ENCODE assay signal across 20 mouse cellular contexts in the genomic region with DNA sequence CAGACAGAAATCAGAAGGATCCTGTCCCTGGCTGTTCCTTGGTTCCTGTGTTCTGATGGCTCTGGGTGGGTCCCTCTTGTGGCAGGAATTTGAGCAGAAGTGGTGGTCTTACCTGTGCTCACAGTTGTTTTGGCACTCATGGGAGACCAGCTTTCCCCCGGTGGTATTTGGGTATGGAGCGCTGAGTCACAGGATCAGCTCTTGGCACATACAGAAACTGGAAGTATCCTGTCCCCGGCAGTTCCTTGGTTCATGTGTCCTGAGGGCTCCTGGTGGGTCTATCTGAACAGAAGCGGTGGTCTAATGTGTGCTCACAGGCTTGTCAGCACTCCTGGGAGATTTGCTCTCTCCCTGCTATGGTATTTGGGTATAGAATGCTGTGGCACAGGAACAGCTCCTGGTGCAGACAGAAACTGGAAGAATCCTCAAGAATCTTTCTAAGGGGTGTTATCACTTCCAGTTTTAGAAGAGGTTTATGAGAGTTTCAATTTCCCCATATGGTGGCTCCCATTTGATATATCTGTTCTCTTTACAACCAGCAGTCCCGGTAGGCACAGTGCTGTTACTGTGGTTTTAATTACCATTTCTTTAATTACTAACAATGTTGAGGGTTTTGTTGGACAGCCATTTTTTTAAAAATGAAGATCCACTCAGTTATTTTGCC.
DNase-seq lines count a peak whose midpoint lies in the region; ATAC-seq and TF ChIP-seq lines count a peak whose summit lies in the region.
"Had no signal": no experiment of that assay in that cellular context is flagged by ENCODE, and none has a peak within 500 bp of the region (broad histone marks: within the 10 kb centered on the region; RNA-seq: fewer than 3 reads in every experiment).

No protein-coding gene starts in this region.

- peak; percentile 20; the same call in 1 of the 2 replicates for TF ChIP-seq CTCF in heart, postnatal 0 days (IDR thresholded peaks at IDR 0.05; ENCODE audit: low read depth)
- no peak for TF ChIP-seq CTCF in spleen, adult 2 months (IDR thresholded peaks at IDR 0.05; ENCODE audit: extremely low read depth, insufficient read depth, insufficient read length, insufficient replicate concordance)

- no peak overlapping the region for H3K9ac ChIP-seq in heart, postnatal 0 days (replicated peaks; ENCODE audit: low read depth, low read length)
- H3K9ac ChIP-seq in heart, embryonic 12.5 days = no peak overlapping the region
- H3K9ac ChIP-seq in limb, embryonic 11.5 days (ENCODE audit: low read length) = no peak overlapping the region
- no peak overlapping the region for H3K9ac ChIP-seq in kidney, embryonic 15.5 days
- H3K9ac ChIP-seq: forebrain, embryonic 12.5 days; hindbrain, embryonic 13.5 days; limb, embryonic 15.5 days had no signal

- no peaks in the 10 kb centered on the region for H3K27me3 ChIP-seq in heart, postnatal 0 days (ENCODE audit: control insufficient read depth, insufficient read depth, low read length)
- no peaks in the 10 kb centered on the region for H3K27me3 ChIP-seq in heart, embryonic 12.5 days (replicated peaks)
- H3K27me3 ChIP-seq in spleen, adult 2 months (ENCODE audit: control insufficient read depth, insufficient read depth, low read length) = no peaks in the 10 kb centered on the region
- H3K27me3 ChIP-seq in limb, embryonic 11.5 days (ENCODE audit: control insufficient read depth, insufficient read depth, low read length) = no peaks in the 10 kb centered on the region
- no peaks in the 10 kb centered on the region for H3K27me3 ChIP-seq in embryonic facial prominence, embryonic 10.5 days (replicated peaks; ENCODE audit: low read depth, poor library complexity, severe bottlenecking)
- H3K27me3 ChIP-seq in kidney, embryonic 15.5 days = no peaks in the 10 kb centered on the region
- H3K27me3 ChIP-seq: forebrain, embryonic 12.5 days; hindbrain, embryonic 13.5 days; limb, embryonic 15.5 days had no signal

- no peaks in the 10 kb centered on the region for H3K9me3 ChIP-seq in heart, postnatal 0 days (replicated peaks; ENCODE audit: control insufficient read depth, low read length)
- H3K9me3 ChIP-seq in heart, embryonic 12.5 days (replicated peaks) = no peaks in the 10 kb centered on the region
- no peaks in the 10 kb centered on the region for H3K9me3 ChIP-seq in limb, embryonic 11.5 days (ENCODE audit: control insufficient read depth, low read length)
- no peaks in the 10 kb centered on the region for H3K9me3 ChIP-seq in embryonic facial prominence, embryonic 10.5 days
- H3K9me3 ChIP-seq in kidney, embryonic 15.5 days (replicated peaks) = no peaks in the 10 kb centered on the region
- H3K9me3 ChIP-seq: forebrain, embryonic 12.5 days; hindbrain, embryonic 13.5 days; limb, embryonic 15.5 days had no signal

- no peak for DNase-seq in heart, postnatal 0 days (ENCODE audit: low spot score)
- no peak for DNase-seq in spleen, adult 2 months (ENCODE audit: low read depth in 1 of 2, low spot score in 2 of 2)
- DNase-seq in spleen, adult 12 weeks (ENCODE audit: low spot score) = no peak
- DNase-seq in limb, embryonic 11.5 days (ENCODE audit: low spot score) = peak; percentile 17
- no peak for DNase-seq in adipocyte (ENCODE audit: low spot score)
- DNase-seq in embryonic facial prominence, embryonic 10.5 days (ENCODE audit: low spot score) = no peak
- DNase-seq: adrenal gland, postnatal 10 days; cerebellum, adult 11 months; cerebellum, postnatal 36 days; gastrocnemius, postnatal 25 days; lung, adult 2 months; right cerebral cortex, postnatal 25 days had no signal

- no peak for TF ChIP-seq POLR2A in spleen, adult 2 months (IDR thresholded peaks at IDR 0.05; ENCODE audit: low read depth, low read length)

- no peak for TF ChIP-seq EP300 in heart, postnatal 0 days (IDR thresholded peaks at IDR 0.05; ENCODE audit: low read depth)

- ATAC-seq in heart, postnatal 0 days (ENCODE audit: insufficient read depth, low read depth) = no peak
- ATAC-seq in heart, embryonic 12.5 days (ENCODE audit: insufficient number of reproducible peaks, low FRiP score) = no peak
- ATAC-seq in limb, embryonic 11.5 days (ENCODE audit: insufficient number of reproducible peaks, low FRiP score, low TSS enrichment, low read depth) = no peak
- ATAC-seq in kidney, embryonic 15.5 days (replicated peaks; ENCODE audit: low FRiP score) = no peak
- ATAC-seq: inflammation-experienced regulatory T-cells, adult 6 months; midbrain, embryonic 16.5 days had no signal

- WGBS in heart, postnatal 0 days = 86% methylated on average over 5 of the region's 5 CpGs
- 83% methylated on average over 5 of the region's 5 CpGs for WGBS in heart, embryonic 12.5 days
- 68% methylated on average over 5 of the region's 5 CpGs for WGBS in spleen, adult 2 months
- 84% methylated on average over 5 of the region's 5 CpGs for WGBS in limb, embryonic 11.5 days
- 87% methylated on average over 5 of the region's 5 CpGs for WGBS in embryonic facial prominence, embryonic 10.5 days
- 88% methylated on average over 5 of the region's 5 CpGs for WGBS in kidney, embryonic 15.5 days

- no peaks in the 10 kb centered on the region for H3K36me3 ChIP-seq in heart, postnatal 0 days (replicated peaks; ENCODE audit: control insufficient read depth, insufficient read depth, low read length)
- H3K36me3 ChIP-seq in heart, embryonic 12.5 days = no peaks in the 10 kb centered on the region; the same call in 1 of the 2 replicates
- no peaks in the 10 kb centered on the region for H3K36me3 ChIP-seq in spleen, adult 2 months (ENCODE audit: control insufficient read depth, insufficient read depth, low read length)
- H3K36me3 ChIP-seq in limb, embryonic 11.5 days (ENCODE audit: control insufficient read depth, insufficient read depth, low read length) = no peaks in the 10 kb centered on the region
- H3K36me3 ChIP-seq in embryonic facial prominence, embryonic 10.5 days (replicated peaks) = 0 out of 2 replicates have a peak, but pooled peaks cover 5% of the 10 kb centered on the region
- H3K36me3 ChIP-seq in kidney, embryonic 15.5 days = no peaks in the 10 kb centered on the region
- H3K36me3 ChIP-seq: forebrain, embryonic 12.5 days; limb, embryonic 15.5 days had no signal

- H3K27ac ChIP-seq in heart, postnatal 0 days (ENCODE audit: low read depth) = no peak overlapping the region
- H3K27ac ChIP-seq in heart, embryonic 12.5 days (ENCODE audit: poor library complexity, severe bottlenecking) = no peak overlapping the region
- H3K27ac ChIP-seq in spleen, adult 2 months (ENCODE audit: insufficient read depth, low read length) = peak overlapping the region; percentile 29; the same call in 1 of the 2 replicates
- no peak overlapping the region for H3K27ac ChIP-seq in limb, embryonic 11.5 days (replicated peaks; ENCODE audit: low read depth, low read length)
- no peak overlapping the region for H3K27ac ChIP-seq in embryonic facial prominence, embryonic 10.5 days (replicated peaks)
- no peak overlapping the region for H3K27ac ChIP-seq in kidney, embryonic 15.5 days
- H3K27ac ChIP-seq: forebrain, embryonic 12.5 days; hindbrain, embryonic 13.5 days; limb, embryonic 15.5 days had no signal

- H3K4me2 ChIP-seq in heart, postnatal 0 days (ENCODE audit: low read depth, low read length) = no peak overlapping the region
- H3K4me2 ChIP-seq in heart, embryonic 12.5 days = no peak overlapping the region
- H3K4me2 ChIP-seq in limb, embryonic 11.5 days (ENCODE audit: low read depth, severe bottlenecking) = no peak overlapping the region
- H3K4me2 ChIP-seq in kidney, embryonic 15.5 days = no peak overlapping the region
- H3K4me2 ChIP-seq: forebrain, embryonic 12.5 days; heart, embryonic 11.5 days; hindbrain, embryonic 13.5 days; limb, embryonic 15.5 days had no signal

- H3K4me1 ChIP-seq in heart, postnatal 0 days (ENCODE audit: control insufficient read depth, insufficient read depth) = no peaks in the 10 kb centered on the region; the same call in 1 of the 2 replicates
- H3K4me1 ChIP-seq in heart, embryonic 12.5 days (replicated peaks) = no peaks in the 10 kb centered on the region
- H3K4me1 ChIP-seq in spleen, adult 2 months (ENCODE audit: control insufficient read depth, insufficient read depth, insufficient read length) = peaks cover 4% of the 10 kb centered on the region; the same call in 1 of the 2 replicates
- H3K4me1 ChIP-seq in limb, embryonic 11.5 days (ENCODE audit: control insufficient read depth, insufficient read depth, low read length) = no peaks in the 10 kb centered on the region
- no peaks in the 10 kb centered on the region for H3K4me1 ChIP-seq in embryonic facial prominence, embryonic 10.5 days
- 0 out of 2 replicates have a peak, but pooled peaks cover 3% of the 10 kb centered on the region for H3K4me1 ChIP-seq in kidney, embryonic 15.5 days
- H3K4me1 ChIP-seq: forebrain, embryonic 12.5 days; hindbrain, embryonic 13.5 days; limb, embryonic 15.5 days had no signal

- no peak overlapping the region for H3K4me3 ChIP-seq in heart, postnatal 0 days (ENCODE audit: low read depth, low read length)
- H3K4me3 ChIP-seq in heart, embryonic 12.5 days = no peak overlapping the region
- no peak overlapping the region for H3K4me3 ChIP-seq in spleen, adult 2 months (ENCODE audit: extremely low read depth, insufficient read depth, insufficient read length)
- no peak overlapping the region for H3K4me3 ChIP-seq in limb, embryonic 11.5 days (ENCODE audit: low read depth, low read length)
- no peak overlapping the region for H3K4me3 ChIP-seq in embryonic facial prominence, embryonic 10.5 days
- no peak overlapping the region for H3K4me3 ChIP-seq in kidney, embryonic 15.5 days (replicated peaks)
- H3K4me3 ChIP-seq: forebrain, embryonic 12.5 days; hindbrain, embryonic 13.5 days; limb, embryonic 15.5 days had no signal
